Mouse (Mus musculus) midbrain, postnatal 0 days (tissue): ENCODE measurements at regions not wholly inside any gene's neighbourhood (a gene's known extent, or its start where the extent isn't known, plus 50 kb on each side); places are given as distances from the start of the nearest gene placed in this dataset.
"Not testable (repeated sequence)": the region's sequence is repeated elsewhere in the genome, so short reads cannot be mapped to it uniquely, and the experiment has no call there.

ENCODE experiments used
- ATAC-seq: fragments of 200-750 bp; cut with Nextera tagmentation; 2 replicates; pipeline ENCODE4 v1.8.0; 2017; ENCODE audit warnings: moderate number of reproducible peaks, mild to moderate bottlenecking, moderate TSS enrichment, moderate library complexity; ENCODE audit not compliant: low FRiP score
- DNase-seq: peaks from one replicate; pipeline ENCODE4 v3.0.0-alpha.2; 2015; ENCODE audit warnings: low spot score
- H3K27ac ChIP-seq: fragments of 300-500 bp; sonication (generic); 2 replicates; pipeline ENCODE4 v1.5.1; 2014; ENCODE audit warnings: low read depth, mild to moderate bottlenecking, low read length, mixed read lengths
- H3K27me3 ChIP-seq: fragments of 300-500 bp; sonication (generic); 2 replicates; pipeline ENCODE4 v1.6.1; 2014; ENCODE audit warnings: low read length, control low read depth, mixed read lengths; ENCODE audit not compliant: insufficient read depth
- H3K36me3 ChIP-seq: fragments of 300-500 bp; sonication (generic); 2 replicates; pipeline ENCODE4 v1.6.1; 2014; ENCODE audit warnings: low read length, control low read depth, mixed read lengths; ENCODE audit not compliant: insufficient read depth
- H3K4me1 ChIP-seq: fragments of 300-500 bp; sonication (generic); 2 replicates; pipeline ENCODE4 v1.6.1; 2014; ENCODE audit warnings: mild to moderate bottlenecking, control low read depth, antibody characterized with exemption, low read length, mixed read lengths; ENCODE audit not compliant: insufficient read depth
- H3K4me2 ChIP-seq: fragments of 300-500 bp; sonication (generic); 2 replicates; pipeline ENCODE4 v1.6.1; 2014; ENCODE audit warnings: low read depth, mild to moderate bottlenecking, low read length, mixed read lengths; ENCODE audit not compliant: poor library complexity, severe bottlenecking
- H3K4me3 ChIP-seq: fragments of 300-500 bp; sonication (generic); 2 replicates; pipeline ENCODE4 v1.5.1; 2014; ENCODE audit warnings: low read depth, mild to moderate bottlenecking, low read length, moderate library complexity
- H3K9ac ChIP-seq: fragments of 300-500 bp; sonication (generic); replicated peaks from 2 replicates; pipeline ENCODE4 v1.6.1; 2014; ENCODE audit warnings: mild to moderate bottlenecking, low read length, moderate library complexity, mixed read lengths; ENCODE audit not compliant: poor library complexity, severe bottlenecking
- H3K9me3 ChIP-seq: fragments of 300-500 bp; sonication (generic); 2 replicates; pipeline ENCODE4 v1.6.1; 2016; ENCODE audit warnings: low read length, control low read depth
- CTCF ChIP-seq: IDR thresholded peaks from 2 replicates; pipeline ENCODE4 v1.5.1; 2016; ENCODE audit warnings: antibody characterized with exemption, mild to moderate bottlenecking
- WGBS: fragments of 180-500 bp; shearing (Covaris S2); extraction: QIAGEN DNeasy Blood & Tissue Kit; methylation state at CpG from one replicate; pipeline ENCODE4 v1.1.7; 2014; 5-methylcytosine and 5-hydroxymethylcytosine counted together

GRCm38 (mm10) chr5:91764621-91765020 is 198.2 kb downstream of the Rchy1 start:
- WGBS = 24% methylated on average over 10 of the region's 10 CpGs
- H3K9ac ChIP-seq = no peak overlapping the region

GRCm38 (mm10) chr5:91762589-91762988 is 200.3 kb downstream of the Rchy1 start:
- Histone ChIP-seq H3K27me3 (no peaks in the 10 kb centered on the region), H3K4me1 (no peaks in the 10 kb centered on the region; the same call in 1 of the 2 replicates), H3K4me2 (no peak overlapping the region), H3K4me3 (no peak overlapping the region), H3K27ac (no peak overlapping the region), H3K9me3 (no peaks in the 10 kb centered on the region), H3K9ac (no peak overlapping the region), H3K36me3 (no peaks in the 10 kb centered on the region)
- TF ChIP-seq CTCF = no peak
- ATAC-seq (no peak), DNase-seq (no peak)
- 70% methylated on average over 6 of the region's 6 CpGs for WGBS

More at GRCm38 (mm10) chr5:91764621-91765020, 198.2 kb downstream of the Rchy1 start:
- TF ChIP-seq CTCF = no peak
- Histone ChIP-seq H3K27ac (no peak overlapping the region), H3K9me3 (no peaks in the 10 kb centered on the region), H3K4me2 (no peak overlapping the region), H3K4me1 (no peaks in the 10 kb centered on the region; the same call in 1 of the 2 replicates), H3K4me3 (no peak overlapping the region), H3K27me3 (no peaks in the 10 kb centered on the region), H3K36me3 (no peaks in the 10 kb centered on the region)
- no peak for ATAC-seq
- peak; percentile 26 for DNase-seq

- Histone ChIP-seq H3K27me3 (no peaks in the 10 kb centered on the region), H3K36me3 (no peaks in the 10 kb centered on the region), H3K4me1 (no peaks in the 10 kb centered on the region), H3K27ac (no peak overlapping the region), H3K9ac (no peak overlapping the region), H3K4me3 (no peak overlapping the region), H3K9me3 (no peaks in the 10 kb centered on the region), H3K4me2 (no peak overlapping the region)
- no peak for DNase-seq
- no peak for ATAC-seq
- TF ChIP-seq CTCF = no peak
- 64% methylated on average over 10 of the region's 10 CpGs for WGBS
Observed at GRCm38 (mm10) chr5:91755958-91756357, 206.9 kb downstream of the Rchy1 start.

GRCm38 (mm10) chr5:91752846-91753245 is 210.0 kb downstream of the Rchy1 start:
- DNase-seq, H3K36me3 ChIP-seq, H3K9me3 ChIP-seq, H3K9ac ChIP-seq, H3K4me3 ChIP-seq, H3K27me3 ChIP-seq, H3K4me2 ChIP-seq, H3K4me1 ChIP-seq, ATAC-seq, H3K27ac ChIP-seq: not testable (repeated sequence)
- 93% methylated on average over 17 of the region's 17 CpGs for WGBS

- no peak for TF ChIP-seq CTCF
- Histone ChIP-seq H3K4me3 (no peak overlapping the region), H3K4me2 (no peak overlapping the region), H3K27me3 (no peaks in the 10 kb centered on the region), H3K36me3 (no peaks in the 10 kb centered on the region), H3K27ac (no peak overlapping the region), H3K9ac (no peak overlapping the region), H3K9me3 (no peaks in the 10 kb centered on the region), H3K4me1 (no peaks in the 10 kb centered on the region)
- DNase-seq = no peak
- no peak for ATAC-seq
- 77% methylated on average over 6 of the region's 6 CpGs for WGBS
Observed at GRCm38 (mm10) chr5:91751168-91751567, 211.7 kb downstream of the Rchy1 start.

- 66% methylated on average over 5 of the region's 5 CpGs for WGBS
- H3K4me3 ChIP-seq = no peak overlapping the region
- no peaks in the 10 kb centered on the region for H3K4me1 ChIP-seq
Observed at GRCm38 (mm10) chr5:91746077-91746476, 216.8 kb downstream of the Rchy1 start.

GRCm38 (mm10) chr5:91744389-91744788 is 218.5 kb downstream of the Rchy1 start:
- no peak overlapping the region for H3K4me2 ChIP-seq
- no peak for TF ChIP-seq CTCF
- H3K27me3 ChIP-seq = no peaks in the 10 kb centered on the region
- no peak overlapping the region for H3K27ac ChIP-seq
- no peak overlapping the region for H3K4me3 ChIP-seq
- ATAC-seq (no peak), DNase-seq (no peak)
- H3K9ac ChIP-seq = no peak overlapping the region
- H3K4me1 ChIP-seq = no peaks in the 10 kb centered on the region
- no peaks in the 10 kb centered on the region for H3K9me3 ChIP-seq
- no peaks in the 10 kb centered on the region for H3K36me3 ChIP-seq

More at GRCm38 (mm10) chr5:91746077-91746476, 216.8 kb downstream of the Rchy1 start:
- Histone ChIP-seq H3K9ac (no peak overlapping the region), H3K36me3 (no peaks in the 10 kb centered on the region), H3K27me3 (no peaks in the 10 kb centered on the region), H3K27ac (no peak overlapping the region), H3K4me2 (no peak overlapping the region), H3K9me3 (no peaks in the 10 kb centered on the region)
- no peak for DNase-seq
- no peak for ATAC-seq
- TF ChIP-seq CTCF = no peak
